Mouse (Mus musculus): Measurements from ENCODE around the gene Phf5a.

Phf5a gene

DNA sequence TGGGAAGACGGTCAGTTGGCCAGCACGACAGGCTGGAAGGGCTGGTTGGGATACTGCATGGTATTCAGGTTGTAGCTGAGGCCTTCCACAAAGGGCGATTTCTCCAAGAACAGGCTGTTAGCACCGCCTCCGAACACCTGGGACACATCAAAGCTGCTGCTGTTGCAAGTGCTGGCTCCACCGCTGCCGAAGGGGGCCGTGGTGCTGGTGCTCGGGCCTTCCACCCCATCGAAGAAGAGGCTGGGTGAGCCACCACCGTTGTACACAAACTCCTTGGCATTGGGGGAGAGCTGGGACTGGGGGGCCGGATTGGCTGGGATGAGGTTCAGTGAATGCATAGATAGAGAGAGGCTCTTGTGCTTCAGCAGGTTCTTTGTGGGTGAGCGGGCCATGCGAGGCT is 21.0 kb downstream of the Phf5a start:
- DNase-seq (ENCODE audit: extremely low read depth, low read depth, low spot score) = no peak

DNA sequence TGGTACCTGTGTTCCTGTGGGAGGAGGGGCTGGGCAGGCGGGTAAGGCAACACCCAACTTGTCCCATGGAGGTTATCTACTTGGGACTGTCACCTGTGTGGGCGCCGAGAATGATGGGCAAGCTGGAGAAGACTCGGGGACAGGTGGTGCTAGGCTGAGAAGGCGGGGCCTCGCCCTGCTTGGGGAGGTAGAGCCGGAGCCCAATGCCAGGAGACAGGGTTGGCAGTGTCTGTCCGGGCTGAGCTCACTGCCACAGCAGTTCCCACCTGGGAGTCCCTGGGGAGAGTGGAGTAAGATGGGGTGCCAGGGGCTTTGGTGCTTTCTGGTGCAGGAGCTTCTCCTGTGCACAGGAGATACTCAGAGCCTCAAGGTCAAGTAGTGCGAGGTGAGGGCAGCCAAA is 22.6 kb downstream of the Phf5a start:
- DNase-seq (ENCODE audit: extremely low read depth, low read depth, low spot score) = no peak

DNA sequence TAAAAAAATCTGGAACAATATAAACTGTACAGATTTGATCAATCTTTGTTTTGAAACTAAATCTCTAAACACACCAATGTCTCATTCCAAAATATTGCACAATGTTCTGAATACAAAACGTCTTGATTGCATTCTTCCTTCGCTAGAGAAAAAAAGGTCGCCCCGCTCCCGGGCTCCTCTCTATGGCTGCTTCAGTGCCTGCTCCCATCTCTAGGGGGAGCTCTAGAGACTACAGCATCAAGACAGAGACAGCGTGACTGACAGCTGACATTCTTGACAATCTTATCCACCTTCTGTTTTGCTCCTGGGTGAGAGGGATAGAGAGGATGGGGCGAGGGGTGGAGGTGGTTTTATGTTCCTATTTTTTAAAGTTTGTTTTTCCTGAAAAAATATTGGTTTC is 23.4 kb downstream of the Phf5a start:
- DNase-seq (ENCODE audit: extremely low read depth, low read depth, low spot score) = no peak

DNA sequence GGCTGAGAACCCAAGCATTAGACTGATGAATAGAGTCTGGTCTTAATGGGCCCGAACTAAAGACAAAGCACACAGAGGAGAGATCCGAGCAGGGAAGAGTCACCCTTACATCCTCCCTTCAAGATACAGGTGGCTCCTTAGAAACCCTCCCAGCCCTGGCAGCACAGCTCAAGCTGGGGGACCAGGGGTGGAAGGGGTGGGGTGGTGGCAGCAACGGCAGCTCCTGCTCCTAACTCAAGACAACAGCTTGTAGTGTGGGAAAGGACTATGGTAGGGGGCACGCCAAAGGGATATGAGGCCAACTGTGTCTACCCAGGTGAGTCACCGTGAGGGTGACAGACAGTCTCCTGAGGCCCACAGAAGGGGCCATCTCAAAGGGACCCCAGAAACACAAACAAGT is 23.9 kb downstream of the Phf5a start:
- no peak for DNase-seq (ENCODE audit: extremely low read depth, low read depth, low spot score)

DNA sequence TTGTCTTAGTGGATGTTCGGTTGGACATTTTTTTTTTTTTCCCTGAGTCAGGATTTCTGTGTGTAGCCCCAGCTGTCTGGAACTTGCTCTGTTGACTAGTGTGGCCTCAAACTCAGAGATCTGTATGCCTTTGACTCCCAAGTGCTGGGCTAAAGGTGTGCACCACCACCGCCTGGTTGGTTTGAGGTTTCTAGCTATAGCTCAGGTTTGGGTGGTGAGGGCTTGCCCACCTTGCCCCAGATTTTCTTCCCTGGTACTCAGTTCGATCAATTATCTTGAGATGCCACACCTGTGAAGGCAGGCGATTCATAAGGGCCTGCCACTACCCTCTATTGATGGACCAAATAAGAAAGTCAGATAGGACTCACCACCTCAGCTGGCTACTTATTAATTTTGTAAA is 24.6 kb downstream of the Phf5a start:
- DNase-seq (ENCODE audit: extremely low read depth, low read depth, low spot score) = no peak

DNA sequence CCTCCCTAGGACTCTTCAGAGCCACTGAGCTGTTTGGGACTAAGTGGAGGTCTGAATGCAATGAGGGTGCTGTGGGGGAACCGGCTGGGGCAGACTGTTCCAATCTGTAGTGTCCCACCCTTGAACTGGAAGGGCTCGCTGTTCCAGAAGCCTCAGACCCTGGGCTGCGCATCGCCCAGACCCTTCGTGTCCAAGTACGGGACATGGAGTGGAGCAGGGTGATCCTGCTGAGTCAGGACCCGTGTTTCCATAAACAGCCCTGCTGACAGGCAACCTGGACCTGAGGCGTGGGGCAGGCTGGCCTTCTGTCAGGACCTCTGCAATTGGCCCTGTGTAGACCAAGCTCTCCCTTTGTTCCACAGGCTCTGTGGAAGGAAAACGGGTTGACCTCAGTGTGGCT is 25.0 kb downstream of the Phf5a start:
- no peak for DNase-seq (ENCODE audit: extremely low read depth, low read depth, low spot score)

DNA sequence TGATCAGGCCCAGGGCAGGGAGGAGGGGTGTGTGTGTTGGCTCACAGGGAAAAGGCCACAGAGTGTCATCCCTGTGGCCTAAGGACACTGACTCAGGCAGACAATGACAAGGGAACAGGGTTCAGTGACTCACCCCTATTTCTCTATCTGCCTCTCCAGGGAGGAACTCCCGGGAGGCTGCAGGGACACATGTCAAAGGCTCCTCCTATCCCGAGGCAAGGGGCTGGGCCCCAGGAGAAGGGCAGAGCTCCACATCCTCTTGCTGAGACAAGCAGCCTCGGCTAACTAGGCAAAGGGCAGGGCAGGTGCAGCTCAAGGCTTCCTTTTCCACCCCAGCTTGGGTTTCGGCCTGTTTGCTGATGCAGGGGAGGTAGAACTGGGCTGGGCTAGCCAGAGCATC is 26.0 kb downstream of the Phf5a start:
- peak; percentile 68 for DNase-seq (ENCODE audit: extremely low read depth, low read depth, low spot score)

DNA sequence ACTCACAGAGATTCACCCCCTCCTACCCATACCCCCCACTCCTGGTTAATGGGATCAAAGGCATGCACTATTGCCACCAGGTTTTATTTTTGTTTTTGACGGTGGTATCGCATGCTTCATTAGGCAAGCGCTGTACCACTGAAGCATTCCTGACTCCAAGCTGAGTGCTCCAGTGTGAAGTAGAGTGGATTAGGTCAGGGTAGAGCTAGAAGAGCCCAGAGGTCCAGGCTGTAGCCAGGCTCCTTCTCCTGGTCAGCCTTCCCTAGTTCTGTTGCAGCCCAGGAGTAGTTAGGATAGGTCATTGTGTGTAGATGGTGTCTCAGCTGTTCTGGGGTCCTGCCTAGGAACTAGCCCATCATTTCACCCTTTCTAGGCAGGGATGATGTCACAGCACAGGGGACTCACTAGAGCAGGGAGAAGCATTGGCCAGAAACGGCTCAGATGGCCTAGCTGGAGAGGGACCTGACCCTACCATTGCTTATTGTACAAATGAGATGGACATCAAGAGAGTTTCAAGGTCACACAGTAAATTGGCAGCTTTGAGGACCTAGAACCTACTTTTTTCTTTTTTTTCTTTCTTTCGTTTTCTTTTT is 26.6 kb downstream of the Phf5a start:
- no peak for DNase-seq (ENCODE audit: extremely low read depth, low read depth, low spot score)

DNA sequence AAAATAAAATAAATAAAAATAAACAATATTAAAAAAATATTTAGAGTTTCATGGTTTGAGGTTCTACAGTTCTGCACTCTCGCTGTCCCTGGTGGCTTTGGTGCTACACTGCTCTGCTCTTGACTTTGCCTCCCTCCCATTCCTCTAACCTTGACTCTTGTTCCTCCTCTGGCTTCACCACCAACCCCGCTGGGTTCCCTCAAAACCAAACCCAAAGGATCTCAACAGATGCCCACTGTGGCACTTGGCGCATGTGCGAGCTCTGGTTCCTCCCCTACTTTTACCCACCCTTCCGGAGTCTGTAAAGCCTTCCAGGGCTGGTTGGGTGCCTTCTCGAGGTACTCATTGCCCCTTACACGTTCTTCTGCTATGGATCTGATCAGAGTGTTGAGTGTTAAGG is 29.4 kb downstream of the Phf5a start:
- DNase-seq (ENCODE audit: extremely low read depth, low read depth, low spot score) = no peak

DNA sequence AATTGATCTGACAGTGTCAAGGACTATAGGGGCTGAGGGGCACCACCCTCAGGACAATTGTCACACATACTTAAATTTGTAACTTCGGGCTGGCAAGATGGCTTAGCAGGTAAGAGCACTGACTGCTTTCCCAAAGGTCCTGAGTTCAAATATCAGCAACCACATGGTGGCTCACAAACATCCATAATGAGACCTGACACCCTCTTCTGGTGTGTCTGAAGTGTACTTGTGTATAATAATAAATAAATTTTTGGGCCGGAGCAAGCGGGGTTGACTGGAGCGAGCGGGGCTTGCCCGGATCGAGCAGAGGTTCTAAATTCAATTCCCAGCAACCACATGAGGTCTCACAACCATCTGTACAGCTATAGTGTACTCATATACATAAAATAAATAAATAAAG is 31.4 kb downstream of the Phf5a start:
- no peak for DNase-seq (ENCODE audit: extremely low read depth, low read depth, low spot score)

DNA sequence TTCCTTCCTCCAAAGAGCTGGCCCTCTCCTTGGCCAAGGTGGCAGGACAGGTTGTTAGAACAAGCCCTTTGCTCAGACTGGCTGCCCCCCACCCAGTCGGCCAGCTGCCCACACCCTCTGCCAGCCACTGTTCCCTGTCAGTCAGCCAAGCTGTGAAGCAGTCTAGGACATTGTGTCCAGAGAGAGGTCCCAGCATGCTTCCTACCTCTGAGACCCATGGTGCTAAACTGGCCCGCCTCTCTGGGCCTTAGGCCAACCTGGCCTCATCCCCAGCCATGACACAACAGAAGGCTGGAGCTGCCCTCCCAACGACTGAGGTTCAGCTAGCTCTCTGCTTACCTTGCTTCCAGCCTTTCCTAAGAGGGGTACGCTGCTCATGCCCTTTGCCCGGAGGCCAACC is 32.1 kb downstream of the Phf5a start:
- peak; percentile 98 for DNase-seq (ENCODE audit: extremely low read depth, low read depth, low spot score)

DNA sequence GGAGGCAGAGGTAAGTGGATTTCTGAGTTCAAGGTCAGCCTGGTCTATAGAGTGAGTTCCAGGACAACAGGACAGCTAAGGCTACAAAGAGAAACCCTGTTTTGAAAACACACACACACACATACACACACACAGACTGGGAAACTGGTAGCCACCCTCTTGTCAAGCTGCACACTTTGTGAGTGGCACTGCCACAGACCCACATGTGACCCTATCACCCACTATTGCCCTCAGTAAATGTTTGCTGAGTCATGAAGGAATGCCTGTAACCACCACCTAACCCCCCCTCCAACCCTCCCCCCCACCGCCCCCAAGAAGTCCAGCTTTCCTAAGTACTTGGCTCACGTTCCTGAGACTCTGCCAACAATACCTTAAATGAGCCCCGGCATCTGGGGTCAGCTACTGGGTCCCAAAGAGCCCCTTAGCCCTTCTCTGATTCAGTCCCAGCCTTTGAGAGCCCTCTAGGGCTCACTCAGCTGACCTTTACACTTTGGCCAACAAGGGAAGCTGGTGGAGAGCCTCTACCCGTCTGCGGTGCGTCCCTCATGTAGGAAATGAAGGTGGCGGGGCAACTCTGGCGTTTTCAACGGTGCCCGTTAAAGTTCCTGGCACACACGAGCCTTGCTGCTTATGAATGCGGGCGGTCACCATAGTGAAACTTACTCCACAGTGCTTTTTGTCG is 33.0 kb downstream of the Phf5a start:
- DNase-seq (ENCODE audit: extremely low read depth, low read depth, low spot score) = no peak

DNA sequence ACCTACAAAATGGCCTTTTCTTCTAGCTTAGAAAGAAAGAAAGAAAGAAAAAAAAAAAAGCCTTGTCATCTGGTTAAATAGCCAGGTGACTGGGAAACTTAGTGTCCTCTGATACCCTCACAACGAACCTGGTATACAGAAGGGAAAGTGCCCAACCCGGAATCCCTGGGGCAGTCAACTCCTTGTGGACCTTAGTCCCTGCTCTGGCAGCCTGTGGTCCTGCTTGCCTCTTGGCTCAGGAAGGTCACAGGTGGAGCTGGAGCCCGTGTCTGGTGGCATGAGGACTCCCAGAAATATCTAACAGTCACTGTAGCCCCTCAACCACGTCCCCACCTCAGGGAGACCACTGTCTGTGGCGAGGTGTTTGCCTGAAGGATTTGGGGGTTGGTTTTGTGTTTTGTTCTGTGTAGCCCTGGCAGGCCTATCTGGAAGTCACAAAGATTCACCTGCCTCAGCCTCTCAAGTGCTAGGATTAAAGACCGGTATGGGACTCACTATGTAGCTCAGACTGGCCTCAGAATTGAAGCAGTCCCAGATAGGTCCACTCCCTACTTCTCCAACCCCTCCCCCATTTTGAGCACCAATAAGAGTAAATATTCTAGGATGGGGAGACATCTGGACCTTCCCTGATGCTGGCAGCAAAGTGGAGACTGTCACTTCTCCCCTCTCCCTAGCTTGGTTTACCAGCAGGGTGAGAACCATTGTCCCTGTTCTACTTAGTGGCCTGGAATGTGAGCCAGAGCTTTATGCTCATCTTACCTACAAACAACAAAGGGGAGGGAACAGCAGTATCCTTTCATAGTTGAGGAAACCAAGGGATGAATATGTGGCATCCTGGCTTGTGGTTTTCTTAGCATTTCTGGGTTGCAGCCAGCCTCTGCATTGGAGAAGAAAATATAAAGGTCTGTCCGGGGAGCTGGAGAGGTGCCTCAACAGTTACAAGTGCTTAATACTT is 34.5 kb downstream of the Phf5a start:
- DNase-seq (ENCODE audit: extremely low read depth, low read depth, low spot score) = no peak

DNA sequence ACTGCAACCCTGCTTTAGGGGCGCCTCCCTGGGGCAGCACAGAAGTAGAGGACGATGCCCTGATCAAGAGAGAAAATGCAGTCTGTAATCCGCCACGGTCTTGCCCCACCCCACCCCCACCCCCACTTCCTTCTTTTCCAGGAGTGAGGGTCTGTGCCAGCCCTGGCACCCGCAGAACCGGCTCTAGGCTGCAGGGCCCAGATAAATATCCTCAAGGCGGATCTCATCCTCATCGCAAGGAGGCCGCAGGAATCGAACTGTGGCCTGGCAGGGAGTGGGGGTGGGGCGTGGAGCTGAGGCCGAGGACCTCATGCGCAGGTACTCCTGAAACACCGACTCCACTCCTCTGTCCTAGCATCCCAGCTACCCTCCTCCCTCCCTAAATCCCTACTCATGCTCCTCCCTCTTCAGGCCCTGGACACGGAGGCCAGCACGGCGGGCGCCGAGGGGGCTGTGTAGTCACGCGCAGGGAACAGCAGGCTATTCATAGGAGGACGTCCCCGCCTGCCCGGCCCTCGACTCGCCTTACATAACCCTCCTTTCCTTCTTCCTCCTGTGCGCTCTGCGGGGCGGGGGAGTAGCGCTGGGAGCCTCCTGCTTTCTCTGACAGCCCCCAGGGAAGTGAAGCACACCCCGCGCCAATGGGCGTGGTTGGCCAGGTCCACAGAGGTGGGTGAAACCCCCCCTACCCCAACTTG is 35.4 kb downstream of the Phf5a start:
- no peak for DNase-seq (ENCODE audit: extremely low read depth, low read depth, low spot score)

DNA sequence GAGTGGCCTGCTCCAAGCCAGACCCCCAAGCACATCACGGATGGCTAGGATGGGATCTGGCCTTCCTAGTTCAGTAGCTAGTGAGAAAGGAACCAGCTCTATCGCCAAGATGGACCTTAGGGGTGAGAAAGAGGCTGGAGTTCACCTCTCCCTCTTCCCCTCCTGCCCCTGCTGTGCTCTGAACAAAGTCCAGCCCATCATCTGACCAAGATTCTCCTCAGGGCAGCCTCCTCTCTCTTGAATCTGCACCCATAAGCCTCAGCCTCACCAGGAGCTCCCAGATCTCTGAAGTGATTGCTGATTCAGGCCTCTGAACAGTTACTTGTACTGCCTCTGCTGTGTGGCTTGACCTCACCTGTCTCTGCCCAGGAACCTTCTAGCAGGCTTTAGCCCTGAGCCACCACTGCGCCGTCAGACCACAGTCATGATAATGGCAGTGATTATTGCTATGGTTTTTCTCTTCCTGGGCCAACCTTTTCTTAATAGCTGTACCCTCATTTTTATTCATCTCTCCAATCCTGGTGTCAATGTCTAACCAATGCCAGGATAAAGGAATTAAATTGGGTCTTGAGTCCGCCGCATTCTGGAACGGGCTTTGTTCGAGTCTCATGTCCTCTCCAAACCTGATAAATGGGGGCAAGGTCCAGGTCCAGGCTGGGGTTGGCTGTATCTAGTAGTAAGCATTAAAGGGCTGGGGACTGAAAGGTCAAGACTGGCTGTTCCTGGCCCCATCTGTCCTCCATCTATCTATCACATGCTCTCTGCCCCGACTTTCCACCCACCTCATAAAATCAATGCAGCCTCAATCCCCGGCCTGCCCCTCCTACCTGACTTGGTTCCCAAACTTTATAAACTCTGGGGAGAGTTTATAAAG is 36.5 kb downstream of the Phf5a start:
- DNase-seq (ENCODE audit: extremely low read depth, low read depth, low spot score) = no peak

DNA sequence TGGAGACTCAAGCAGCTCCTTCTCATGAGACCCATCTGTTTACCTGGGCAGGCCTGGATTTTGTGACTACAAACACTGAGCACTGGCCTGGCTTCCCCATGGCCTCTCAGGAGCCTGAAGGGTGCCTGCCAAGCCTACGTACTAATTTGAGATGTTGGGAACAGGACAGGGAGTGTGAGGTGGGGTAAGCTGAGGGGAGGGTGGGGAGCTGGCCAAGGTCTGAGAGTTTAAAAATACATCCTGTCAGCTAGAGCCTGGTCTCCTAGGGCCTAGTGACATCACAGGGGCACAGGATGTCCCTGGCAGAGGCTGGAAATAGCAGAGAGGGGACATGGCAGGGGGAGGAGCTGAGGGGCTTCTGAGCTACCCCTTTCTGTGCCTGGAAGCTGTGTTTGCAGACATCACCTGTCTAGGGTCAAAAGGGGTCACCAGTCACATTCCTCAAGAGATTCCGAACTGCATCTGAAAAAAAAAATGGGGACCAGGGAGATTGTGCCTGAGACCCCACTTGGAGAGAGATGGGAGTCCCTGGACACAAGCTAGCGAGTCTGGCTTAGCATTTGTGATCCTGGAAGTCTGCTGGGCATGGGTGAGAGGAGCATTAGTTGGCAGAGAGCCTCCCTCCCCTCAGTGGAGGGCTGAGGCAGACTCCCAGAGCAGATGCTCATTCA is 37.4 kb downstream of the Phf5a start:
- DNase-seq (ENCODE audit: extremely low read depth, low read depth, low spot score) = no peak

DNA sequence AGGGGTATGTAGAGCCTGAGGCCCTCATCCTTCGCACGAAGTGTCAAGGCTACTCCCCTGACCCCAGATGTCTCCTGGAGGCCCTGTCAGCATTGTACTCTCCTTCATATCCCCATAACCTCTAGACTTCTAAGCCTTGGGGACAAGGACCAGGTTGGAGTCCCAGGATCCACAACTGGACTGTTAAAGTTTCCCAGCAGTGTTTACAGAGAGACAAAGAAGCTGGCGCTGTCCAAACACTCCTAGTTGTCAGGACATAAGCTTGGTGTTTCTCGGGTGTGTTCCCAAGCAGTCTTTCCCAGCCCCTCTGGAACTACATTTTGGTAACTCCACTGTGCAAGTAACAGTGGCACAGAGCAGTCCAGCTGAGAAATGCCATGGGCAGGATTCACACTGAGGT is 38.2 kb downstream of the Phf5a start:
- DNase-seq (ENCODE audit: extremely low read depth, low read depth, low spot score) = no peak

DNA sequence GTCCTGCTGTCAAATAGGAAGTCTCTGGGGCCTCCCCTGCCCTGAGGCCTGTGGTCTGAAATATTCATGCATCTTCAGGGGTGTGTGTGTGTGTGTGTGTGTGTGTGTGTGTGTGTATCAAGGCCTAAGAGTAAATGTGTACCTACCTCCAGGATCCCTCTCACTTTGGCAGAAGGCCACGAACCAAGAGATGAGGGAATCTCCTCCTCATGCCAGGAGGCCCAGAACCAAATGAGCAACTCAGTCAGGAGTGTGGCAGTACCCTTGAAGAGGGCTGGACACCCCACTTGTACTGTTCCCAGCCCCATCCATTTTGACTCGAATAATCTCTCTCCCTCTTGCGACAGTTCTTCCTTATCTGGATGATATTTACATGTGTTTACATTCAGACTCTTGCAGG is 39.5 kb downstream of the Phf5a start:
- DNase-seq (ENCODE audit: extremely low read depth, low read depth, low spot score) = no peak

DNA sequence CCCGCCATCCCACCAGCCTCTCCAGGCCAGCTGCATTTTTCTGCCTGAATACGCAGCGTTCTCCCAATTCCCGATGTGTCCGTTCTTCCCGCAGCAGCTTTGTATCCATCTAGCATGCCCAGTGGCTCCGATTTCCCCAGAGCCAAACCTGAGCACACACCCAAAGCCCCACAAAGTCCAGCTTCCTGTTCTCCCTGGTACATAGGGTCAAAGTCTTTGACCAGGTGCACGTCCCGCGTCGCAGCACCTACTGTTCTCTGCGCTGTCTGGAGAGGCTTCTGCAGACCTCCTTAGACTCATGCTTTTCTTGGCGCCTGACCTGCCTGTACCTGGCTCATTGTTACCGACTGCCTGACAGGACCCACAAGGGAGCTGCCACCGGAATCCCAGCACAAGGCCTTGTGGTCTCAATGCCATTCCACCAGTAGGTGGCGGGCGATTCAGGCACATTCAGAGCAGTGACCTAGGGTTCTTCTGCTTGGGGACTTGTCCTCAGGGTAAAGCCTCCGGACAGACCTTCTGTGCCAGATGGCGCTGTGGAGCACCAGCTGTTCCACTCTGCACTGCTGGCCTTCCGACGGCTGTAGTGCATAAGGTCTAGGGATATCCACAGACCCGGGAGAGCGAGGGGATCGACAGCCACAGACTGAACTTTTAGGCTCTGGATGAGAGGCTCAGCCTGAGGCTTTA is 40.4 kb downstream of the Phf5a start:
- no peak for DNase-seq (ENCODE audit: extremely low read depth, low read depth, low spot score)
